Mouse (Mus musculus) megakaryocyte, embryonic 14.5 days (primary cell): ENCODE data around the gene Arntl2.

Experiments
- FLI1 ChIP-seq: IDR thresholded peaks from 2 replicates; pipeline ENCODE4 v1.6.1; 2012; ENCODE audit warnings: low read length, inconsistent platforms, mixed read lengths
- GATA1 ChIP-seq: IDR thresholded peaks from 3 replicates; pipeline ENCODE4 v1.6.1; 2012; ENCODE audit warnings: mixed read lengths, low read length, inconsistent platforms, borderline replicate concordance

DNA sequence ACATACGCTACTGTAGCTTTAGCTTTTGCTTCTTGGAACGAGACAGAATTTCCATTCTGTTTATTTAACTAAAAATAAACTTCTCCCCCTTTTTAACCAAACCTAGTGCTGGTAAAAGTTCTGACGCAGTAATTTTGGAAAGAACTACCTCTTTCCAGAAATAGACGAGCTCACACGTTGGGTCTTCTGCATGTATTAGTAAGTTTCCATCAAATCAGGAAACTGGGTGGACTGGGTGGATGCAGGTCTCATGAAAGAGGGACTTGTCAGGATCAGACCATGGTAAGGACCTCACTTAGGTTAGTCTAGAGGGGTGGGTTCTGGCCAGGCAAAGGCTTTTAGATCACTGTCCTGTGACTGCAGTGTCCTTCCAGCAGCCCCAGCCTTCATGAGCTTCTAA is 49.3 kb upstream of the Arntl2 start:
- TF ChIP-seq GATA1 (no peak), FLI1 (no peak)
